Mouse (Mus musculus) myocyte (in vitro differentiated cells): ENCODE results near the gene Prnp. TPM values are rescaled to one million over a fixed set of nuclear protein-coding genes. Genes with fewer than 3 reads are reported as not detected.

ENCODE experiments used
- H3K27me3 ChIP-seq: one replicate; pipeline ENCODE4 v1.6.1; 2011; ENCODE audit not compliant: control insufficient read depth, insufficient read depth, insufficient read length
- H3K36me3 ChIP-seq: one replicate; pipeline ENCODE4 v1.6.1; 2011; ENCODE audit not compliant: control insufficient read depth, insufficient read depth
- H3K4me2 ChIP-seq: one replicate; pipeline ENCODE4 v1.6.1; 2011; ENCODE audit warnings: low read depth, control low read depth
- H3K4me3 ChIP-seq: one replicate; pipeline ENCODE4 v1.5.1; 2011; ENCODE audit warnings: mild to moderate bottlenecking, control low read depth, moderate library complexity
- H3K79me2 ChIP-seq: one replicate; pipeline ENCODE4 v1.6.1; 2011; ENCODE audit not compliant: control insufficient read depth, insufficient read depth
- H3ac ChIP-seq: one replicate; pipeline ENCODE4 v1.6.1; 2011; ENCODE audit not compliant: control insufficient read depth, insufficient read length
- CEBPB ChIP-seq: IDR thresholded peaks from 2 replicates; pipeline ENCODE4 v1.6.1; 2011; ENCODE audit warnings: mild to moderate bottlenecking, moderate library complexity; ENCODE audit not compliant: poor library complexity, insufficient read depth, severe bottlenecking
- E2F4 ChIP-seq: IDR thresholded peaks from one replicate; pipeline ENCODE4 v1.6.1; 2011; ENCODE audit warnings: mild to moderate bottlenecking, control low read depth, moderate library complexity; ENCODE audit not compliant: insufficient read depth
- MAX ChIP-seq: IDR thresholded peaks from one replicate; pipeline ENCODE4 v1.6.1; 2011; ENCODE audit warnings: low read depth, mild to moderate bottlenecking, control low read depth
- MYOD1 ChIP-seq, 3 experiments: IDR thresholded peaks; one replicate each; pipeline ENCODE4 v1.6.1; 2011; ENCODE audit warnings: control low read depth in 2 of 3, low read depth in 2 of 3, mild to moderate bottlenecking in 2 of 3, moderate library complexity in 1 of 3; ENCODE audit not compliant: insufficient read length in 2 of 3, control insufficient read depth in 1 of 3
- MYOG ChIP-seq, 3 experiments: IDR thresholded peaks; one replicate each; pipeline ENCODE4 v1.6.1; 2011; ENCODE audit warnings: control low read depth in 2 of 3, low read depth in 2 of 3, mild to moderate bottlenecking in 2 of 3; ENCODE audit not compliant: insufficient read length in 2 of 3, control insufficient read depth in 1 of 3, insufficient read depth in 1 of 3
- POLR2A ChIP-seq: IDR thresholded peaks from one replicate; pipeline ENCODE4 v1.6.1; 2011; ENCODE audit warnings: low read depth, mild to moderate bottlenecking, control low read depth, moderate library complexity; ENCODE audit not compliant: insufficient read length
- POLR2AphosphoS2 ChIP-seq: IDR thresholded peaks from one replicate; pipeline ENCODE4 v1.6.1; 2011; ENCODE audit warnings: low read depth, control low read depth; ENCODE audit not compliant: insufficient read length
- REST ChIP-seq: IDR thresholded peaks from one replicate; pipeline ENCODE4 v1.6.1; 2011; ENCODE audit warnings: mild to moderate bottlenecking, control low read depth, moderate library complexity; ENCODE audit not compliant: insufficient read depth, insufficient read length
- SRF ChIP-seq: IDR thresholded peaks from one replicate; pipeline ENCODE4 v1.6.1; 2011; ENCODE audit warnings: low read depth; ENCODE audit not compliant: control insufficient read depth, insufficient read length
- TCF12 ChIP-seq: IDR thresholded peaks from one replicate; pipeline ENCODE4 v1.6.1; 2011; ENCODE audit warnings: mild to moderate bottlenecking, control low read depth; ENCODE audit not compliant: poor library complexity, insufficient read depth, severe bottlenecking
- TCF3 ChIP-seq: IDR thresholded peaks from one replicate; pipeline ENCODE4 v1.6.1; 2011; ENCODE audit warnings: low read depth, control low read depth; ENCODE audit not compliant: insufficient read length
- USF1 ChIP-seq: IDR thresholded peaks from one replicate; pipeline ENCODE4 v1.6.1; 2011; ENCODE audit warnings: low read depth, mild to moderate bottlenecking, control low read depth, moderate library complexity
- polyA plus RNA-seq: library from polyadenylated mRNA; unstranded; fragments of >200 nt; fragmentation: generic; extraction: Trizol; gene quantifications from one replicate; pipeline ENCODE4 v1.2.1, GENCODE M21; 2012; ENCODE audit warnings: missing spikeins

The Prnp gene
- polyA plus RNA-seq, 1 experiment, result 133 TPM

DNA sequence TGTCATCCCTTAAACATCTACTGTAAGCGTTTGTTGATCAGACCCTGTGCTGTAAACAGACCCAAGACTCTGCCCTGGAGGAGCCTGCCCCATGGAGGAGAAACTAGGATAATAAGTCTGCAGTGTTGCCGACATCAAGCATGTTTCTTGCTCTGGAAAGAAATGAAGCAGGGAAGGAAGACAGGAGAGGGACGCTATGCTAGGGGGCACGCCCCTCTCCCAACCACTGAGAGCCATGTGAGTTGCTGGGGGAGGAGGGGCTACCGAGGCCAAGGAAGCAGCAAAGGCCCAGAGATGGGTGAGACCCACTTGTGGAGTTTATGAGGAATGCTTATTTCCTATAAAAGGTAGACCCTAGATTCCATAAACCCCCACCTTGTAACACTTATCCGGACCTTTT, 23.3 kb downstream of the Prnp start:
- no peak overlapping the region for H3K4me2 ChIP-seq
- H3K4me3 ChIP-seq, result no peak overlapping the region
- no peak overlapping the region for H3ac ChIP-seq
- H3K36me3 ChIP-seq, result peaks cover 13% of the 10 kb centered on the region
- H3K79me2 ChIP-seq, result no peaks in the 10 kb centered on the region
- no peak for TF ChIP-seq MAX
- no peak for TF ChIP-seq MYOD1 (IDR thresholded peaks at IDR 0.05; ENCODE audit: control insufficient read depth in 1 of 3, insufficient read length in 2 of 3, low read depth in 2 of 3)
- TF ChIP-seq USF1, result no peak
- no peak for TF ChIP-seq SRF
- no peak for TF ChIP-seq CEBPB
- no peak for TF ChIP-seq E2F4
- no peak for TF ChIP-seq REST
- TF ChIP-seq POLR2A, result no peak
- TF ChIP-seq TCF3, result no peak
- no peak for TF ChIP-seq POLR2AphosphoS2
- no peak for TF ChIP-seq TCF12
- no peak for TF ChIP-seq MYOG (IDR thresholded peaks at IDR 0.05; ENCODE audit: control insufficient read depth in 1 of 3, insufficient read depth in 1 of 3, insufficient read length in 2 of 3, low read depth in 2 of 3)
- H3K27me3 ChIP-seq, result no peaks in the 10 kb centered on the region

DNA sequence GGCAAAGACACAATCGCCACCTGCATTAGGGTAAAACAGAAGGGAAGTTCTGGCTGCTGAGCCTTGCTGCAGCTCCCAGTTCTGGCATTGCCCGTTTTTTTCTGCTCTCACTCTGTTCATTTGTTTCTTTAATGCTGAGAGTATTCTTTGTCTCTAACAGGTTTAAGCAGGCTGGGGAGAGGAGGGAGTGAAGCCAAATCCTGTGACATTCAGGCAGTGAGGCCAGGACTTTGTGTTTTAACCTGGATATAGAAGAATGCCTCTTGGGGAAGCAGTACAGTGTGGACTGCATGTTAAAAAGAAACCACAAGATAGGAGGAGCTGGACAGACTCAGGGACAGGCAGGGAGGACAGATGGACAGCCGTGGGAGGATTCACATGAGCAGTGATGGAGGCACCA, 23.9 kb downstream of the Prnp start:
- no peak overlapping the region for H3K4me2 ChIP-seq

DNA sequence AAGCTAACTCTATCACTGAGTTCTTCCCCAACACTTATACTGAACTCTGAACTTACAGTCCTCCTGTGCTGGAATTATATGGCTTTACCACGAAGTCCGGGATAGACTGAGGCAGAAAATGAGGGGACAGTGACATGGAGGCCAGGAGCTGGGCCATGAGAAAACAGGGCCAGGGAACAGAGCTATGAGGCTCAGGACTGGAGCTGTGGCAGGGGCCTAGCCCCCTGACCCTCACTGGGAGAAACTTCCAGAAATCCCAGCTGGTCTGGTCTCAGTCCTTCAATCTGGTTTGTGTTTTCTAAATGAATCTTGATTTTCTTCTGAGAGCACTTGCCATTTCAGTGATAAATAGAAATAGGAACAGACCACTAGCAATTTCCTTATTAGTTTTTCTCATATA, 24.5 kb downstream of the Prnp start:
- no peaks in the 10 kb centered on the region for H3K27me3 ChIP-seq
- H3K79me2 ChIP-seq, result no peaks in the 10 kb centered on the region
- no peak overlapping the region for H3K4me3 ChIP-seq
- TF ChIP-seq CEBPB, result no peak
- TF ChIP-seq REST, result no peak
- TF ChIP-seq MAX, result no peak
- no peak for TF ChIP-seq SRF
- TF ChIP-seq TCF12, result no peak
- no peak for TF ChIP-seq E2F4
- TF ChIP-seq POLR2AphosphoS2, result no peak
- TF ChIP-seq POLR2A, result no peak
- no peak for TF ChIP-seq MYOD1 (IDR thresholded peaks at IDR 0.05; ENCODE audit: control insufficient read depth in 1 of 3, insufficient read length in 2 of 3, low read depth in 2 of 3)
- TF ChIP-seq MYOG (IDR thresholded peaks at IDR 0.05; ENCODE audit: control insufficient read depth in 1 of 3, insufficient read depth in 1 of 3, insufficient read length in 2 of 3, low read depth in 2 of 3), result no peak
- no peak for TF ChIP-seq USF1
- no peak for TF ChIP-seq TCF3
- peaks cover 21% of the 10 kb centered on the region for H3K36me3 ChIP-seq
- no peak overlapping the region for H3K4me2 ChIP-seq
- H3ac ChIP-seq, result no peak overlapping the region

More for the DNA sequence above, 23.9 kb downstream of the Prnp start:
- H3K27me3 ChIP-seq, result no peaks in the 10 kb centered on the region
- no peaks in the 10 kb centered on the region for H3K79me2 ChIP-seq
- H3K36me3 ChIP-seq, result peaks cover 18% of the 10 kb centered on the region
- H3ac ChIP-seq, result no peak overlapping the region
- no peak overlapping the region for H3K4me3 ChIP-seq
- TF ChIP-seq CEBPB (no peak), MYOD1 (IDR thresholded peaks at IDR 0.05; ENCODE audit: control insufficient read depth in 1 of 3, insufficient read length in 2 of 3, low read depth in 2 of 3) (no peak), E2F4 (no peak), TCF12 (no peak), REST (no peak)

DNA sequence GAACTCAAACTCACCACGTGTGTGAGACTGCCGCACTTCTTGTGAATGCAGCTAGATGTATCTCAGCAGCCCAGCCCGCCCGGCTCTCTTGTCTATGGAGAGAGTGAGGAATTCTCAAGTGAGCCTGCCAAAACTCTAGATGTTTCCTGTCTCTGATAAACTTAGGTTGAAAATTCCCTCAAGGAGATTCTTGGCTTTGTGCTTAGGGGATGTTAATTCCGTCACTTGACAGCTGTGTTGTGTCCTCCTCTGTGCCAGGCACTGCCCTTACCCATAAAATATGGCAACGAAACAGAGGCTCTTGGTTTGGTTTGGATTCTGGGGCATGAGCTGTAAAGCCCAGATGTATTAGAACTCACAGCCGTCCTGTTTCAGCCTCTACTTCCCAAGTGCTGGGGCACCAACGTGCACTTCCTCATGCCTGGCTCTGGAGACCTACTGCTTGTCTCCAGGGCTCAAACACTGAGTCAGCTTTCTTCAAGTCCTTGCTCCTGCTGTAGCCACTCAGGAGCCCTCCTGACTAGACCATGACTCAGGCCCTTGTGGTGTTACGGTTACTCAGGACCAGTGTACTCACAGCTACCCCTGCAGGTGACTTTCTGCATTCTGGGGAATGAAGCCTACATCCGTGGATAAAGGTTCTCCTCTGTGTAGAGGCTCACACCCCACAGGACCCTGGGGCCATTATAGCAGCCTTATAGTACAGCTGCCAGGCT, 25.8 kb downstream of the Prnp start:
- Histone ChIP-seq H3K4me3 (no peak overlapping the region), H3ac (no peak overlapping the region), H3K36me3 (peaks cover 21% of the 10 kb centered on the region), H3K27me3 (no peaks in the 10 kb centered on the region), H3K79me2 (no peaks in the 10 kb centered on the region), H3K4me2 (peak overlapping the region; percentile 14)
- no peak for TF ChIP-seq CEBPB
- TF ChIP-seq MYOG (IDR thresholded peaks at IDR 0.05; ENCODE audit: control insufficient read depth in 1 of 3, insufficient read depth in 1 of 3, insufficient read length in 2 of 3, low read depth in 2 of 3), result peak in 1 of 3 experiments; percentile 70
- TF ChIP-seq REST, result no peak
- TF ChIP-seq USF1, result no peak
- TF ChIP-seq E2F4, result no peak
- TF ChIP-seq TCF12, result no peak

DNA sequence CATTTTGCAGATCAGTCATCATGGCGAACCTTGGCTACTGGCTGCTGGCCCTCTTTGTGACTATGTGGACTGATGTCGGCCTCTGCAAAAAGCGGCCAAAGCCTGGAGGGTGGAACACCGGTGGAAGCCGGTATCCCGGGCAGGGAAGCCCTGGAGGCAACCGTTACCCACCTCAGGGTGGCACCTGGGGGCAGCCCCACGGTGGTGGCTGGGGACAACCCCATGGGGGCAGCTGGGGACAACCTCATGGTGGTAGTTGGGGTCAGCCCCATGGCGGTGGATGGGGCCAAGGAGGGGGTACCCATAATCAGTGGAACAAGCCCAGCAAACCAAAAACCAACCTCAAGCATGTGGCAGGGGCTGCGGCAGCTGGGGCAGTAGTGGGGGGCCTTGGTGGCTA, 26.7 kb downstream of the Prnp start:
- Histone ChIP-seq H3K36me3 (peaks cover 21% of the 10 kb centered on the region), H3K4me3 (no peak overlapping the region), H3K27me3 (no peaks in the 10 kb centered on the region), H3ac (no peak overlapping the region), H3K4me2 (no peak overlapping the region), H3K79me2 (no peaks in the 10 kb centered on the region)
- no peak for TF ChIP-seq E2F4
